ENCODE assay signal across 8 mouse cellular contexts in genomic region chr4:124751300-124752250, GRCm38 (mm10). TPM values are rescaled to one million over a fixed set of nuclear protein-coding genes. Genes with fewer than 3 reads are reported as not detected.
DNase-seq lines count a peak whose midpoint lies in the region; ATAC-seq lines count a peak whose summit lies in the region.

No protein-coding gene starts in this region.

- H3K9me3 ChIP-seq in hindbrain, embryonic 13.5 days, result no peaks in the 10 kb centered on the region

- WGBS in hindbrain, embryonic 13.5 days, result under 1% methylated on average over 75 of the region's 75 CpGs

- H3K36me3 ChIP-seq in hindbrain, embryonic 13.5 days, result peaks cover 17% of the 10 kb centered on the region

- peak overlapping the region; percentile 82 for H3K9ac ChIP-seq in hindbrain, embryonic 13.5 days

- peak; percentile 100 for ATAC-seq in hindbrain, embryonic 13.5 days (ENCODE audit: low FRiP score)

- DNase-seq in NIH3T3 (ENCODE audit: low read depth), result peak; percentile 99
- peak; percentile 99 for DNase-seq in cerebellum, postnatal 10 days
- DNase-seq in frontal cortex, postnatal 14 days (ENCODE audit: low spot score in 2 of 2), result peak; percentile 97 to 99
- peak; percentile 96 for DNase-seq in layer of hippocampus, postnatal 25 days (ENCODE audit: extremely low spot score in 1 of 2, low spot score in 1 of 2)
- DNase-seq in lung, postnatal 25 days (ENCODE audit: low spot score), result peak; percentile 99
- peak; percentile 97 for DNase-seq in retina, embryonic 14.5 days (ENCODE audit: low spot score)
- DNase-seq in thymus, postnatal 4 days, result peak; percentile 96

- H3K4me3 ChIP-seq in hindbrain, embryonic 13.5 days, result peak overlapping the region; percentile 77

- peak overlapping the region; percentile 66; the same call in 1 of the 2 replicates for H3K27ac ChIP-seq in hindbrain, embryonic 13.5 days

- peak overlapping the region; percentile 98 for H3K4me2 ChIP-seq in hindbrain, embryonic 13.5 days

- H3K4me1 ChIP-seq in hindbrain, embryonic 13.5 days (replicated peaks), result peaks cover 21% of the 10 kb centered on the region

- H3K27me3 ChIP-seq in hindbrain, embryonic 13.5 days, result 0 out of 2 replicates have a peak, but pooled peaks cover 9% of the 10 kb centered on the region

RNA-seq across cellular contexts. Expression of gene Inpp5b, which starts 9.9 kb away (rescaled TPM):
- polyA plus RNA-seq in hindbrain, embryonic 13.5 days (2015; fragmentation: Nextera tagmentation; extraction: Ambion mirVana), result 22.1 and 24.5 TPM in 2 replicates
- total RNA-seq in layer of hippocampus, postnatal 25 days (2021), result 10 to 100 TPM; 34.6 to 51.5 TPM

RNA-seq across cellular contexts. Expression of gene Sf3a3, which starts 37.0 kb away (rescaled TPM):
- 112 and 119 TPM in 2 replicates for polyA plus RNA-seq in hindbrain, embryonic 13.5 days (2015; fragmentation: Nextera tagmentation; extraction: Ambion mirVana)
- 10 to 100 TPM; 34.6 to 34.8 TPM for total RNA-seq in layer of hippocampus, postnatal 25 days (2021)

RNA-seq across cellular contexts. Expression of gene Mtf1, which starts 50.3 kb away (rescaled TPM):
- 13.5 and 14.8 TPM in 2 replicates for polyA plus RNA-seq in hindbrain, embryonic 13.5 days (2015; fragmentation: Nextera tagmentation; extraction: Ambion mirVana)
- total RNA-seq in layer of hippocampus, postnatal 25 days (2021), result 10 to 100 TPM; 26.4 to 28.8 TPM

RNA-seq across cellular contexts. Expression of gene Fhl3, which starts 51.1 kb away (rescaled TPM):
- polyA plus RNA-seq in hindbrain, embryonic 13.5 days (2015; fragmentation: Nextera tagmentation; extraction: Ambion mirVana), result 2.7 and 2.9 TPM in 2 replicates
- total RNA-seq in layer of hippocampus, postnatal 25 days (2021), result 1 to 10 TPM; 2.3 to 2.8 TPM

RNA-seq across cellular contexts. Expression of gene Utp11, which starts 58.2 kb away (rescaled TPM):
- 45.1 and 47.9 TPM in 2 replicates for polyA plus RNA-seq in hindbrain, embryonic 13.5 days (2015; fragmentation: Nextera tagmentation; extraction: Ambion mirVana)
- 10 to 100 TPM; 15.1 to 16.6 TPM for total RNA-seq in layer of hippocampus, postnatal 25 days (2021)

Comparison
In these comparisons a context has a peak if more than half of its experiments do, and no peak if none do; other contexts are left out.
1. Peak in every context shown above with its lines: DNase-seq, ATAC-seq, H3K4me3 ChIP-seq and H3K27ac ChIP-seq.